Mouse (Mus musculus) gastrocnemius, postnatal 36 days (tissue): ENCODE measurements around the gene Gcnt2. TPM values are rescaled to one million over a fixed set of nuclear protein-coding genes. Genes with fewer than 3 reads are reported as not detected.
"Not testable (repeated sequence)": the region's sequence is repeated elsewhere in the genome, so short reads cannot be mapped to it uniquely, and the experiment has no call there.

Source experiments
- DNase-seq, 2 experiments: peaks; one replicate each; pipeline ENCODE4 v3.0.0; 2022
- intact Hi-C: fragments of 180-260 bp; cut with DNase I; formaldehyde crosslinking; loops from one replicate; pipeline ENCODE4 v1.15.1; 2025
- total RNA-seq, 2 experiments: library from RNA; stranded (reverse); gene quantifications; 2 replicates each; pipeline ENCODE4 v1.2.3; 2021

Gene Gcnt2
- total RNA-seq, 2 experiments from 2014 or later: 6.4 to 6.5 TPM

GRCm38 (mm10) chr13:40928192-40928898 lies 68.8 kb downstream of the Gcnt2 start:
- intact Hi-C loops: no loop called here
- no peak for DNase-seq

GRCm38 (mm10) chr13:40931871-40932270 lies 72.3 kb downstream of the Gcnt2 start:
- intact Hi-C loops, DNase-seq: not testable (repeated sequence)

- intact Hi-C loops: no loop called here
- no peak for DNase-seq
Measured at GRCm38 (mm10) chr13:40932573-40932972, 73.0 kb downstream of the Gcnt2 start.

GRCm38 (mm10) chr13:40934341-40934740 lies 74.8 kb downstream of the Gcnt2 start:
- intact Hi-C loops: no loop called here
- DNase-seq: no peak

GRCm38 (mm10) chr13:40937586-40937985 lies 78.0 kb downstream of the Gcnt2 start:
- DNase-seq: no peak
- intact Hi-C loops: no loop called here

GRCm38 (mm10) chr13:40938485-40939357 lies 79.2 kb downstream of the Gcnt2 start:
- no peak for DNase-seq
- intact Hi-C loops: no loop called here

GRCm38 (mm10) chr13:40943066-40943465 lies 83.5 kb downstream of the Gcnt2 start:
- no peak for DNase-seq
- intact Hi-C loops: no loop called here

GRCm38 (mm10) chr13:40943936-40944335 lies 84.4 kb downstream of the Gcnt2 start:
- intact Hi-C loops: no loop called here
- no peak for DNase-seq

GRCm38 (mm10) chr13:40944346-40944745 lies 84.8 kb downstream of the Gcnt2 start:
- no peak for DNase-seq
- intact Hi-C loops: no loop called here

GRCm38 (mm10) chr13:40946513-40946912 lies 87.0 kb downstream of the Gcnt2 start:
- intact Hi-C loops: no loop called here
- DNase-seq: no peak

- intact Hi-C loops: no loop called here
- DNase-seq: no peak
Measured at GRCm38 (mm10) chr13:40947538-40948205, 88.1 kb downstream of the Gcnt2 start.

- no peak for DNase-seq
- intact Hi-C loops: no loop called here
Measured at GRCm38 (mm10) chr13:40951386-40951976, 91.9 kb downstream of the Gcnt2 start.

GRCm38 (mm10) chr13:40953231-40953630 lies 93.7 kb downstream of the Gcnt2 start:
- DNase-seq: no peak
- intact Hi-C loops: no loop called here

GRCm38 (mm10) chr13:40955773-40956172 lies 96.2 kb downstream of the Gcnt2 start:
- no peak for DNase-seq
- intact Hi-C loops: no loop called here

GRCm38 (mm10) chr13:40967609-40968008 lies 108.1 kb downstream of the Gcnt2 start:
- DNase-seq: no peak
- intact Hi-C loops: no loop called here

- no peak for DNase-seq
- intact Hi-C loops: no loop called here
Measured at GRCm38 (mm10) chr13:40968564-40968963, 109.0 kb downstream of the Gcnt2 start.

GRCm38 (mm10) chr13:40969761-40970390 lies 110.3 kb downstream of the Gcnt2 start:
- DNase-seq: no peak
- intact Hi-C loops: no loop called here

- no peak for DNase-seq
- intact Hi-C loops: no loop called here
Measured at GRCm38 (mm10) chr13:40971261-40971660, 111.7 kb downstream of the Gcnt2 start.

- DNase-seq: no peak
- intact Hi-C loops: no loop called here
Measured at GRCm38 (mm10) chr13:40971831-40972230, 112.3 kb downstream of the Gcnt2 start.

- no peak for DNase-seq
- intact Hi-C loops: no loop called here
Measured at GRCm38 (mm10) chr13:40972976-40973375, 113.4 kb downstream of the Gcnt2 start.
